Mouse (Mus musculus) midbrain, postnatal 0 days (tissue): Measurements from ENCODE around the gene Myo3b. TPM values are rescaled to one million over a fixed set of nuclear protein-coding genes. Genes with fewer than 3 reads are reported as not detected.
A peak's percentile ranks its signal among the peaks of the same experiment; 100 is the strongest.

Experiments used
- ATAC-seq: fragments of 200-750 bp; cut with Nextera tagmentation; 2 replicates; pipeline ENCODE4 v1.8.0; 2017; ENCODE audit warnings: moderate number of reproducible peaks, mild to moderate bottlenecking, moderate TSS enrichment, moderate library complexity; ENCODE audit not compliant: low FRiP score
- DNase-seq: peaks from one replicate; pipeline ENCODE4 v3.0.0-alpha.2; 2015; ENCODE audit warnings: low spot score
- H3K27ac ChIP-seq: fragments of 300-500 bp; sonication (generic); 2 replicates; pipeline ENCODE4 v1.5.1; 2014; ENCODE audit warnings: low read depth, mild to moderate bottlenecking, low read length, mixed read lengths
- H3K27me3 ChIP-seq: fragments of 300-500 bp; sonication (generic); 2 replicates; pipeline ENCODE4 v1.6.1; 2014; ENCODE audit warnings: low read length, control low read depth, mixed read lengths; ENCODE audit not compliant: insufficient read depth
- H3K36me3 ChIP-seq: fragments of 300-500 bp; sonication (generic); 2 replicates; pipeline ENCODE4 v1.6.1; 2014; ENCODE audit warnings: low read length, control low read depth, mixed read lengths; ENCODE audit not compliant: insufficient read depth
- H3K4me1 ChIP-seq: fragments of 300-500 bp; sonication (generic); 2 replicates; pipeline ENCODE4 v1.6.1; 2014; ENCODE audit warnings: mild to moderate bottlenecking, control low read depth, antibody characterized with exemption, low read length, mixed read lengths; ENCODE audit not compliant: insufficient read depth
- H3K4me2 ChIP-seq: fragments of 300-500 bp; sonication (generic); 2 replicates; pipeline ENCODE4 v1.6.1; 2014; ENCODE audit warnings: low read depth, mild to moderate bottlenecking, low read length, mixed read lengths; ENCODE audit not compliant: poor library complexity, severe bottlenecking
- H3K4me3 ChIP-seq: fragments of 300-500 bp; sonication (generic); 2 replicates; pipeline ENCODE4 v1.5.1; 2014; ENCODE audit warnings: low read depth, mild to moderate bottlenecking, low read length, moderate library complexity
- H3K9ac ChIP-seq: fragments of 300-500 bp; sonication (generic); replicated peaks from 2 replicates; pipeline ENCODE4 v1.6.1; 2014; ENCODE audit warnings: mild to moderate bottlenecking, low read length, moderate library complexity, mixed read lengths; ENCODE audit not compliant: poor library complexity, severe bottlenecking
- H3K9me3 ChIP-seq: fragments of 300-500 bp; sonication (generic); 2 replicates; pipeline ENCODE4 v1.6.1; 2016; ENCODE audit warnings: low read length, control low read depth
- CTCF ChIP-seq: IDR thresholded peaks from 2 replicates; pipeline ENCODE4 v1.5.1; 2016; ENCODE audit warnings: antibody characterized with exemption, mild to moderate bottlenecking
- WGBS: fragments of 180-500 bp; shearing (Covaris S2); extraction: QIAGEN DNeasy Blood & Tissue Kit; methylation state at CpG from one replicate; pipeline ENCODE4 v1.1.7; 2014; 5-methylcytosine and 5-hydroxymethylcytosine counted together
- polyA plus RNA-seq: library from polyadenylated mRNA; unstranded; fragments of >200 nt; fragmentation: Nextera tagmentation; extraction: Ambion mirVana; gene quantifications from 2 replicates; pipeline ENCODE4 v1.2.1, GENCODE M21; 2015
- total RNA-seq: library from RNA; depleted of rRNA; stranded (reverse); fragments of >200 nt; gene quantifications from 2 replicates; pipeline ENCODE4 v1.2.3, GENCODE M21; 2014

Gene Myo3b
- total and polyA plus RNA-seq, 2 experiments from 2014 or later = 0.14 to 0.44 TPM

DNA sequence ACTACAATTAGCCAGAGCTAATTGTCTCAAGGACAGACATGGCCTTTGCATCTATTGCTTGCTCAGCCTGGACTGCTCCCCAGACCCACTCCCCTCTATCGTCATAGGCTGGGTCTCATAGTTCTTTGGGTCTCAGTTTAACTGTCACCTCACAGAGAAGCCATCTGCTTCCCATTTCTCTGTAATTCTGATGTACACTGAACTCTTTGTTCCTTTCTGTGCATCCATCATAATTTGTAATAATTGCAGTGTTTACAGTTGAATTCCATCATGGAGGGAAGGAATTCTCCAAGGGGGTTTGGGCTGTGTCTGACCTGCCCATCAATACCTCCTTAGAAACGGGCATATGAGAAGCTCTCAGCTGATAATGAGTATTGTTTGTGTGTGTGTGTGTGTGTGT, 365.4 kb downstream of the Myo3b start:
- Histone ChIP-seq H3K9ac (no peak overlapping the region), H3K4me1 (no peaks in the 10 kb centered on the region; the same call in 1 of the 2 replicates), H3K27ac (no peak overlapping the region), H3K36me3 (no peaks in the 10 kb centered on the region), H3K9me3 (no peaks in the 10 kb centered on the region), H3K27me3 (no peaks in the 10 kb centered on the region), H3K4me3 (no peak overlapping the region), H3K4me2 (no peak overlapping the region)
- ATAC-seq (no peak), DNase-seq (no peak)
- TF ChIP-seq CTCF = no peak
- WGBS = 65% methylated on average over 2 of the region's 2 CpGs

DNA sequence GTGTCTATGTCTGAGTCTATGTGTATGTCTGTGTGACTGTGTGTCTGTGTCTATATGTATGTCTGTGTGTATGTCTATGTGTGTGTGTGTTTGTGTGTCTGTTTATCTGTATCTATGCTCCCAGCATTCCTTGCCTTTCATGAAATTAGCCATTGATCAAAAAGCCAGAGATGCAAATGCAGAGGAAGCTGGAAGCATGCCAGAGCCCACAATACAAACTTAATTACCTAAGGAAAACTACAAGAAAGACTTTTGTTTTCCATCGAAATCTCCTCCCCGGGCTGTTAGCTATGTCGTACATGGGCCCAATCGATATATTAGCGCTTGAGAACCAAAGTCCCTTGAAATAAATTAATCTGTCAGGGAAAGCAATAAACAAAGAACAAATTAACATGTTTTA, 367.9 kb downstream of the Myo3b start:
- 56% methylated on average over 5 of the region's 5 CpGs for WGBS
- no peaks in the 10 kb centered on the region for H3K27me3 ChIP-seq
- H3K4me2 ChIP-seq = no peak overlapping the region
- no peaks in the 10 kb centered on the region; the same call in 1 of the 2 replicates for H3K4me1 ChIP-seq
- H3K9me3 ChIP-seq = no peaks in the 10 kb centered on the region
- DNase-seq (no peak), ATAC-seq (no peak)
- no peak overlapping the region for H3K27ac ChIP-seq
- no peaks in the 10 kb centered on the region for H3K36me3 ChIP-seq
- TF ChIP-seq CTCF = no peak
- no peak overlapping the region for H3K4me3 ChIP-seq
- no peak overlapping the region for H3K9ac ChIP-seq

GRCm38 (mm10) chr2:70407729-70408128, 368.8 kb downstream of the Myo3b start:
- Histone ChIP-seq H3K9me3 (no peaks in the 10 kb centered on the region), H3K4me1 (no peaks in the 10 kb centered on the region; the same call in 1 of the 2 replicates), H3K4me3 (no peak overlapping the region), H3K9ac (no peak overlapping the region), H3K27ac (no peak overlapping the region), H3K27me3 (no peaks in the 10 kb centered on the region), H3K4me2 (no peak overlapping the region), H3K36me3 (no peaks in the 10 kb centered on the region)
- ATAC-seq (no peak), DNase-seq (no peak)
- WGBS = 61% methylated on average over 5 of the region's 5 CpGs
- TF ChIP-seq CTCF = no peak

GRCm38 (mm10) chr2:70410298-70410885, 371.5 kb downstream of the Myo3b start:
- Histone ChIP-seq H3K9ac (no peak overlapping the region), H3K27ac (no peak overlapping the region), H3K36me3 (no peaks in the 10 kb centered on the region), H3K4me3 (no peak overlapping the region), H3K4me1 (no peaks in the 10 kb centered on the region; the same call in 1 of the 2 replicates), H3K27me3 (no peaks in the 10 kb centered on the region), H3K4me2 (no peak overlapping the region), H3K9me3 (no peaks in the 10 kb centered on the region)
- WGBS = 51% methylated on average over 4 of the region's 4 CpGs
- TF ChIP-seq CTCF = no peak
- DNase-seq (peak; percentile 83), ATAC-seq (no peak; the same call in 1 of the 2 replicates)

GRCm38 (mm10) chr2:70412315-70412714, 373.4 kb downstream of the Myo3b start:
- no peaks in the 10 kb centered on the region for H3K27me3 ChIP-seq
- H3K27ac ChIP-seq = no peak overlapping the region
- no peak overlapping the region for H3K4me2 ChIP-seq
- DNase-seq (no peak), ATAC-seq (no peak)
- TF ChIP-seq CTCF = no peak
- WGBS = 71% methylated on average over 13 of the region's 13 CpGs
- H3K9me3 ChIP-seq = no peaks in the 10 kb centered on the region
- no peaks in the 10 kb centered on the region; the same call in 1 of the 2 replicates for H3K4me1 ChIP-seq
- no peak overlapping the region for H3K4me3 ChIP-seq
- no peaks in the 10 kb centered on the region for H3K36me3 ChIP-seq
- H3K9ac ChIP-seq = no peak overlapping the region

DNA sequence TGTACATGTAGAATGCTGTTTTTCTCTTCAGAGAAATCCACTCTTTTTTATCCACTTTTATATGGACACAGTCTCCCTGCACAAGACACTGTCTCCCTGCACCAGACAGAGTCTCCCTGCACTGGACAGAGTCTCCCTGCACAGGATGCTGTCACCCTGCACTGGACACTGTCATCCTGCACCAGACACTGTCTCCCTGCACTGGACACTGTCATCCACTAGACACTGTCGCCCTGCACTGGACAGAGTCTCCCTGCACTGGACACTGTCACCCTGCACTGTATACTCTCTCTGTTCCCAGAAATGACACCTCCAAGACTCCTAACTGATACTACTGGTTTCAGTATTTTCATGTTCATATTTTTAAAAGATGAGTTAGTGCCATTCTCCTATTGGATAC, 375.5 kb downstream of the Myo3b start:
- TF ChIP-seq CTCF = no peak
- WGBS = 84% methylated on average over 1 of the region's 1 CpGs
- no peaks in the 10 kb centered on the region for H3K36me3 ChIP-seq
- H3K4me1 ChIP-seq = no peaks in the 10 kb centered on the region
- H3K27me3 ChIP-seq = no peaks in the 10 kb centered on the region
- no peak overlapping the region for H3K27ac ChIP-seq
- no peak for ATAC-seq
- no peak overlapping the region for H3K4me3 ChIP-seq
- DNase-seq = no peak
- H3K9ac ChIP-seq = no peak overlapping the region
- no peaks in the 10 kb centered on the region for H3K9me3 ChIP-seq
- no peak overlapping the region for H3K4me2 ChIP-seq
